Mouse (Mus musculus) cerebellum, adult 2 months (tissue): ENCODE measurements around the gene Gm42417.

Source experiments
- CTCF ChIP-seq: fragments of 200-500 bp; IDR thresholded peaks from 2 replicates; pipeline ENCODE4 v1.5.1; 2011; ENCODE audit warnings: low read depth, mild to moderate bottlenecking, control low read depth, low read length, moderate library complexity, borderline replicate concordance; ENCODE audit not compliant: insufficient read depth
- POLR2A ChIP-seq: fragments of 200-500 bp; IDR thresholded peaks from 2 replicates; pipeline ENCODE4 v1.6.1; 2011; ENCODE audit warnings: low read length, control low read depth, borderline replicate concordance; ENCODE audit not compliant: insufficient read depth

- TF ChIP-seq CTCF: no peak
- no peak for TF ChIP-seq POLR2A
These were observed 40.8 kb upstream of the Gm42417 start for GRCm38 (mm10) chr1:36579974-36580383.
